Mouse (Mus musculus) stomach, postnatal 0 days (tissue): ENCODE data around the gene Tcerg1l. TPM values are rescaled to one million over a fixed set of nuclear protein-coding genes. Genes with fewer than 3 reads are reported as not detected.

Experiments used
- ATAC-seq: fragments of 200-750 bp; cut with Nextera tagmentation; 2 replicates; pipeline ENCODE4 v1.8.0; 2017; ENCODE audit not compliant: low FRiP score, low TSS enrichment
- DNase-seq: peaks from one replicate; pipeline ENCODE4 v3.0.0-alpha.2; 2016; ENCODE audit warnings: low spot score
- H3K27ac ChIP-seq: fragments of 300-500 bp; sonication (generic); replicated peaks from 2 replicates; pipeline ENCODE4 v1.5.1; 2014; ENCODE audit warnings: mild to moderate bottlenecking, control low read depth
- H3K27me3 ChIP-seq: fragments of 300-500 bp; sonication (generic); 2 replicates; pipeline ENCODE4 v1.6.1; 2014; ENCODE audit warnings: low read length; ENCODE audit not compliant: control insufficient read depth, insufficient read depth
- H3K36me3 ChIP-seq: fragments of 300-500 bp; sonication (generic); 2 replicates; pipeline ENCODE4 v1.6.1; 2014; ENCODE audit warnings: low read length, mixed read lengths; ENCODE audit not compliant: control insufficient read depth, insufficient read depth
- H3K4me1 ChIP-seq: fragments of 300-500 bp; sonication (generic); replicated peaks from 2 replicates; pipeline ENCODE4 v1.6.1; 2014; ENCODE audit warnings: antibody characterized with exemption; ENCODE audit not compliant: control insufficient read depth, insufficient read depth
- H3K4me2 ChIP-seq: fragments of 300-500 bp; sonication (generic); replicated peaks from 2 replicates; pipeline ENCODE4 v1.6.1; 2014; ENCODE audit warnings: low read depth, mild to moderate bottlenecking, control low read depth, moderate library complexity
- H3K4me3 ChIP-seq: fragments of 300-500 bp; sonication (generic); 2 replicates; pipeline ENCODE4 v1.5.1; 2014; ENCODE audit warnings: low read depth, low read length, control low read depth
- H3K9ac ChIP-seq: fragments of 300-500 bp; sonication (generic); 2 replicates; pipeline ENCODE4 v1.6.1; 2014; ENCODE audit warnings: mild to moderate bottlenecking, low read length, control low read depth, mixed read lengths
- H3K9me3 ChIP-seq: fragments of 300-500 bp; sonication (generic); 2 replicates; pipeline ENCODE4 v1.6.1; 2016; ENCODE audit warnings: low read length; ENCODE audit not compliant: control insufficient read depth
- CTCF ChIP-seq: IDR thresholded peaks from 2 replicates; pipeline ENCODE4 v1.5.1; 2016; ENCODE audit warnings: antibody characterized with exemption, low read depth, mild to moderate bottlenecking, moderate library complexity
- EP300 ChIP-seq: optimal IDR thresholded peaks from 2 replicates; pipeline ENCODE3; 2016; ENCODE audit warnings: antibody characterized with exemption
- WGBS: fragments of 180-500 bp; shearing (Covaris S2); extraction: QIAGEN DNeasy Blood & Tissue Kit; methylation state at CpG from one replicate; pipeline ENCODE4 v1.1.7; 2014; 5-methylcytosine and 5-hydroxymethylcytosine counted together
- polyA plus RNA-seq: library from polyadenylated mRNA; unstranded; fragments of >200 nt; fragmentation: Nextera tagmentation; extraction: Ambion mirVana; gene quantifications from 2 replicates; pipeline ENCODE4 v1.2.1, GENCODE M21; 2015

Gene Tcerg1l
- polyA plus RNA-seq, 1 experiment from 2014 or later = 0.19 TPM

DNA sequence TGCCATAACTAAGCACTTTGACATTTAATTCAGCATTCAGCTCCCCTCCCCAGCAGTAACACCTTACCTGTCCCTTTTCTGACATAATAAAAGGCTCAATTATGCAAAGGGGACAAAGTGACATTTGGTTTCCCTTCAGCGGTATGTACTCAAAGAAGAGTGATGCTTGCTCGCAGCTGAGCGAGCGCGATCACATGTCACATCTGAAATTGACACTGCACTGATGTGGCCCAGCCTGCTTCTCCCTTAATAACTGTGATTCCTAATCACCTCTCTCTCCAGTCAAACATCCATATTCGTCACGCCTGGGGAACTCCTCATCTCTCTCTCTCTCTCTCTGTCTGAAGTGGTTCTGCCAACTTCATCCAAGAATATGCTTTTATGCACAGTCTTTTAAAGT is 126.2 kb downstream of the Tcerg1l start:
- no peak for TF ChIP-seq CTCF
- no peak for TF ChIP-seq EP300
- Histone ChIP-seq H3K4me1 (no peaks in the 10 kb centered on the region), H3K9ac (no peak overlapping the region), H3K4me2 (no peak overlapping the region), H3K36me3 (no peaks in the 10 kb centered on the region), H3K9me3 (no peaks in the 10 kb centered on the region), H3K4me3 (no peak overlapping the region), H3K27me3 (no peaks in the 10 kb centered on the region), H3K27ac (no peak overlapping the region)
- no peak for DNase-seq
- ATAC-seq = no peak
- 73% methylated on average over 7 of the region's 7 CpGs for WGBS

DNA sequence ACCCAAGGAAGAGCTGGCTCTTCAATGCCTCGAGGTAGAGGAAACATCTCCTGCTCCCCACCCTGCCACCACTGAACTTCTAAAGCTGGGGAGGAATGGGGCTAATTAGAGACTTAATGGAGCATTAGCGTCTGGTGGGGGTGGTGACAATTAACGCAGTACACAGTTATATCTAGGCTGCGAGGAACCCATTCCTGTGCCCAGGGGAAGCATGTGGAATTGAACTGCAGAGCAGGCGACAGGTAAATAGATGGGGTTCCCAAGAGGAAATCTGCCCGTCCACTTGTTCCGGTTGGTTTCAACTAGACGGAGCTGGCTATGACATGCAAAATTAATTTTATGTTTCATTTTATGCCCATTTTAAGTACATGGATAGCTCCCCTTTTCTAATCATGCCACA is 128.1 kb downstream of the Tcerg1l start:
- H3K4me1 ChIP-seq = no peaks in the 10 kb centered on the region
- DNase-seq (no peak), ATAC-seq (no peak)
- 88% methylated on average over 8 of the region's 8 CpGs for WGBS
- H3K9me3 ChIP-seq = no peaks in the 10 kb centered on the region
- H3K36me3 ChIP-seq = no peaks in the 10 kb centered on the region
- no peaks in the 10 kb centered on the region for H3K27me3 ChIP-seq
- H3K9ac ChIP-seq = no peak overlapping the region
- TF ChIP-seq CTCF (no peak), EP300 (no peak)
- no peak overlapping the region for H3K27ac ChIP-seq
- H3K4me2 ChIP-seq = no peak overlapping the region
- no peak overlapping the region for H3K4me3 ChIP-seq

DNA sequence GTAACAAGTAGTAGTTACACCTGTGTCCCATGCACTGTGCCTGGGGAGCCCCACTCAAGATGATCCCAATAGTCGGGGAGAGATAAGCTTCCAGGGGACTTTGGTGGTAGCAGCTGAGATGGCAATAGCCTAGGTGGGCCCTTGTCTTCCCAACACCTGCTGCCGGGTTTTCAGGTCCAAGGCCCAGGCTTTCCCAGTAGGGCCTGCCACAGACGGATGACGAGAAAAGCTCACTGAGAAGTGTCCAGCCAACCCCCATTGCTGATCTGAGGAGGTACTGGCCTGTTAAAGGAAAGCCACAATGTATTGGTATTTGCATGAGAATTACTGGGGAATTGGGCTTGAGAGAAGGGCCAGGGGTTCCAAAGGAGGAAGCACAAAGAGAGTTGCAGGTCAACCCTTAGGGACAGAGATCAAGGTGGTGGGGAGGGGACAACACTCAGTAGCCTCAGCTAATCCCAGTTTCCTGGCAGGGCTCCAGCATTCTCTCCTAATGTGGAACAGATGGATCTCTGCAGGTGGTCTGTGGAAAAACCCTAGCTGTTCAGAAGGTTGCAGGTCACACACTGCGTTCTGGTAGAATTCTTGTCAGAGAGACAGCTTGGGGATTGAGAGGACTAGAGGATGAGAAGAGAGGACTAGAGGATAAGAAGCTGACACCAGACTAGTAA is 129.4 kb downstream of the Tcerg1l start:
- Histone ChIP-seq H3K27me3 (no peaks in the 10 kb centered on the region), H3K4me3 (no peak overlapping the region), H3K36me3 (no peaks in the 10 kb centered on the region), H3K27ac (no peak overlapping the region), H3K4me1 (no peaks in the 10 kb centered on the region), H3K9ac (no peak overlapping the region), H3K9me3 (no peaks in the 10 kb centered on the region), H3K4me2 (no peak overlapping the region)
- no peak for DNase-seq
- TF ChIP-seq CTCF (no peak), EP300 (no peak)
- ATAC-seq = no peak
- 73% methylated on average over 5 of the region's 5 CpGs for WGBS

DNA sequence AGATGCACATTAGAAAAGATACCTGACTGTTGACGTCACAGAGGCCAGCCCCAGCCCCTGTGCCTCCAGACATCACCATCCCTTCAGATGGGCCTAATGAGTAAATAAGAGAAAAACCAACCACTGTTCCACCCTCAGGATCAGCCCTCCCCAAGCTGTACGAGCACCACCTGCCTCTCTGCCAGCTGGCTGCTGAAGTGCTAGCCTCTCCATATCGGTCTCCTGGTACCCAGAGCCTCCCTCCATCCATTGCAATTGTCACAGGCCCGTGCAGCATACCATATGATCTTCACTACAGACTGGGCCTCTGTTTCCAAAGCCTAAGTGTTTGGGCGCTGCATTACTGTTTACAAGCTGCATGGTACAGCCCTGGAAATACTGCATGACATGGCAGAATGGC is 148.9 kb downstream of the Tcerg1l start:
- 78% methylated on average over 5 of the region's 5 CpGs for WGBS
- ATAC-seq (no peak), DNase-seq (no peak)
- H3K36me3 ChIP-seq = no peaks in the 10 kb centered on the region
- no peak overlapping the region for H3K4me3 ChIP-seq
- no peak overlapping the region for H3K27ac ChIP-seq
- no peak overlapping the region for H3K9ac ChIP-seq
- no peak overlapping the region for H3K4me2 ChIP-seq
- no peaks in the 10 kb centered on the region for H3K4me1 ChIP-seq
- TF ChIP-seq CTCF = no peak
- no peak for TF ChIP-seq EP300
- H3K9me3 ChIP-seq = no peaks in the 10 kb centered on the region
- H3K27me3 ChIP-seq = no peaks in the 10 kb centered on the region

DNA sequence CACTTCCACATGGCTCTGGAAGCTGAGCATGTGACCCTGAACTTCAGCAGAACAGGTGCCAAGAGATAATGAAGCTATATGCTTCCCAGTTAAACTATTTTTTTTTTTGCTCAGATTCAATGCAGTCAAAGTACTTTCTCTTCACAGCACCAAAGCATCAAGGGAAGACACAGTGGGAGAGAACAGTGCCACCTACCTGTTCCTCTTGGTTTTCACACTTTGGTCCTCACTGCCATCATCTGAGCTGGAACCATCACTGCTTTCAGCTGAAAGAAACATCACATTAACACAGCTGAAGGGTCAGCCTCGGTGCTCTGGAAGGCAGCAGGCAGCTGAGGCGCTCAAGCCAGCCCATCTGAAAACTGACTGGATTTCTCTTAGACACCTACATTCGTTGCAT is 149.4 kb downstream of the Tcerg1l start:
- DNase-seq (no peak), ATAC-seq (no peak)
- Histone ChIP-seq H3K4me2 (no peak overlapping the region), H3K27ac (no peak overlapping the region), H3K4me1 (no peaks in the 10 kb centered on the region), H3K9ac (no peak overlapping the region), H3K4me3 (no peak overlapping the region), H3K9me3 (no peaks in the 10 kb centered on the region), H3K36me3 (no peaks in the 10 kb centered on the region), H3K27me3 (no peaks in the 10 kb centered on the region)
- 75% methylated on average over 3 of the region's 3 CpGs for WGBS
- TF ChIP-seq CTCF = peak; percentile 62
- TF ChIP-seq EP300 = no peak

DNA sequence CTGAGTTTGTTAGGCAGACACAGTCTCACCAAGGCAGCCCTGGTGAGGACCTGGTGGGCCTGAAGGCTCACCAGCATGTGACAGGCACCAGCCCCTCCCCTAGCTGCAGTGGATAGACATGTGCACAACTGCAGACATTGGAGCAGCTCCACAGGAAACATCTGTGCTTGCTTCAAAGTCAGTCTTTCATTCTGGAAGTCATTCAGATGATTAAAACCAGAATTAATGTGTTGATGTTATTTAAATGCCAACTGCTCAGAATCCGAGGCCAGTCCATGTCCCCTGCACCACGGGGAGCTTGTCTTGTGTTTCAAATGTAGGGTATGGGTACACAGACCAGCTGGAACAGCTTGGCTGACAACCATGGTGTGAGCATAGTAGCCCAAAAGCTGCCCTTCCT is 150.8 kb downstream of the Tcerg1l start:
- ATAC-seq = no peak

More for the DNA sequence above, 150.8 kb downstream of the Tcerg1l start:
- H3K4me1 ChIP-seq = no peaks in the 10 kb centered on the region
- DNase-seq = no peak
- TF ChIP-seq EP300 = no peak
- TF ChIP-seq CTCF = no peak
- 15% methylated on average over 2 of the region's 2 CpGs for WGBS
- H3K4me2 ChIP-seq = no peak overlapping the region
- H3K27ac ChIP-seq = no peak overlapping the region
- H3K36me3 ChIP-seq = no peaks in the 10 kb centered on the region
- no peaks in the 10 kb centered on the region for H3K9me3 ChIP-seq
- H3K4me3 ChIP-seq = no peak overlapping the region
- no peak overlapping the region for H3K9ac ChIP-seq
- H3K27me3 ChIP-seq = no peaks in the 10 kb centered on the region
